Mouse (Mus musculus): ENCODE data around the gene Prmt7.
A peak's percentile ranks its signal among the peaks of the same experiment; 100 is the strongest.

The Prmt7 gene

DNA sequence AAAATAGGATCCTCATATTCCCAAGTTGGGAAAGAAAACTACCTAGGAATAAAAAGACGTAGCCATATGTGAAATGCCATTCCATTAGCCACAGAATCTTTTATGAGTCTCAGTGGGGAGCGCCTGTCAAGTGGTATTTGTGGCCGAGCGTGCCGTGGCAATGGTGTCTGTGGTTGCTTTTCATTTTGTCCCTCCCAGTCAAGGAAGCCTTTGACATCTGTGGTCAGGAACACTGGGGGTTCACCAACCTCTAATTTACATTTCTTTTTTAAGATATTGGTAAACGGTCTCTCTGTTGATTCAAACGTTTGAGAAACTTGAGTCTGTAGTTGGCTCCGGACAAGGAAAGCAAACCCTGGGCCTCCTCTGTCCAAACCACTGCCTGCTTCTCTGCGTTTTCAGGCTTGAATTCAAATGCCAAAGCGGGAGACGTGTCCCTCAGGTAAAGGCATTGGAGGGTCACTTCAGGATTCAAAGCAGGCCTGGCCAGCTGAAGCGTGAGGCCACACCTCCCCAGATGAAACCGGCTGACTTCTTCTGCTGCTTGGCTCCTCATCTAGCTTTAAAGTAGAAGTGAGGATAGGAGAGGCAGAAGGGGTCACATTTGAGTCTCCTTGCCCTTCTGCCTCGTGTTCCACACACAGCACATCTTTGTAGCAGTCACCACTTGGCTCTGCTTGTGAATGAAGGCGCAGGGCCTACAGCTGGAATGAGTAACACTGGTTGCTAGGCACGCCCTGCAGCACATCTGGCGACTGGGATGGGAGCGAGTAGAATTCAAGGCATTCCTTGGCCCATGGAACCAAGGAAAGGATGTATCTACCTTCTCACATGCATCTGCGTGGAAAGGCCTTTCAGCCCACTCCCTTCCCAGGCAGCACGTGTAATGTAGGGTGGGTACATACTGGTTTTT is 82.0 kb downstream of the Prmt7 start:
- DNase-seq: no peak

DNA sequence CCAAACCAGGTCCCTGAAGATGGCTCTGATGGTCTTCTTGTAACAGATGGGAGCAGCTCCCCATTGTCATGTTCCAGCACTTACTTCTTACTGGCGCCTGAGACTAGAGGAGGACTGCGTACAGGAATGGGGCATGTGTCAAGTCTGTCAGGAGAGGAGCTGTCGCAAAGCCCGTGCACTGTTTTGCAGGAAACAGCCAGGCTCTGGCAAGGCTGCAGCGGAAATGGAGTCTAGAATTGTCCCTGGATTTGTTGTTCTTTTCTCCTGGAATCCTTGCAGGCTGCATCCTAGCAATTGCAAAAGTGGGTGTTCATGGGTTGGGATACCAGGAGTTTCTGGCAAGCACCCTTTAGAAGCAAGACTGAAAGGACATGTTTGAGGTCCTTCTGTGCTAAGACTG is 87.5 kb downstream of the Prmt7 start:
- DNase-seq: peak; percentile 32 to 66

DNA sequence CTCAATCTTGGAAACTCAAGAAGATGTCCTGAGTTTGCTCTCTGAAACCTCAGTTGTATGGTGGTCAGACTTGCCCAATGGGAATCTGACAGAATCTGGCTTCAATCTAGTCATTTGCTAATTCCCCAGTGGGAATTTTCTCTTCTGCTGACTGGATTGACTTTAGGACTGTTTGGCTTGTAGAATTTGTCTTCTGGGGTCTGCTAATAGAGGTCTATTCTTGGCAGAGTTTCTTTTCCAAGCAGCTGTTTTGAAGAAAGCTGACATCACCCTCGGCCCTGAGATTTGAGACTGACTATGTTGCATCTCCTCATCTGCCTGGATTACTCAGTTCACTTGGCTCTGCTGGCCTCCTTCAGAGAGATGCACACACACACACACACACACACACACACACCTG is 88.1 kb downstream of the Prmt7 start:
- DNase-seq: no peak

DNA sequence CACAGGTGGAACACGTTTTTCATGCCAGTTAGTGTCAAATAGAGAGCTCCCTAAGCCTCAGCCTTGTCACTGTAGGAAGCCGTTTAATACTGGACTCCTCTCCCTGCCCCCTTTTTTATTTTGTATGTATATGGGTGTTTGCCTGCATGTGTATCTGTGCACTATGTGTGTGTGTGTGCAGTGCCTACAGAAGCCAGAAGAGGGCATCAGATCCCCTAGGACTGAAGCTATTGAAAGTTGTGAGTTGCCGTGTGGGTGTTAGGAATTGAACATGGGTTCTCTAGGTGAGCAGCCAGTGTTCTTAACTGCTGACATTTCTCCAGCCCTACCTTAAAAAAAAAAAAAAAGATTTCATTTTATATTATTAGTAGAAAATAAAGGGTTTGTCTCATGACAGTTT is 89.0 kb downstream of the Prmt7 start:
- DNase-seq: no peak

DNA sequence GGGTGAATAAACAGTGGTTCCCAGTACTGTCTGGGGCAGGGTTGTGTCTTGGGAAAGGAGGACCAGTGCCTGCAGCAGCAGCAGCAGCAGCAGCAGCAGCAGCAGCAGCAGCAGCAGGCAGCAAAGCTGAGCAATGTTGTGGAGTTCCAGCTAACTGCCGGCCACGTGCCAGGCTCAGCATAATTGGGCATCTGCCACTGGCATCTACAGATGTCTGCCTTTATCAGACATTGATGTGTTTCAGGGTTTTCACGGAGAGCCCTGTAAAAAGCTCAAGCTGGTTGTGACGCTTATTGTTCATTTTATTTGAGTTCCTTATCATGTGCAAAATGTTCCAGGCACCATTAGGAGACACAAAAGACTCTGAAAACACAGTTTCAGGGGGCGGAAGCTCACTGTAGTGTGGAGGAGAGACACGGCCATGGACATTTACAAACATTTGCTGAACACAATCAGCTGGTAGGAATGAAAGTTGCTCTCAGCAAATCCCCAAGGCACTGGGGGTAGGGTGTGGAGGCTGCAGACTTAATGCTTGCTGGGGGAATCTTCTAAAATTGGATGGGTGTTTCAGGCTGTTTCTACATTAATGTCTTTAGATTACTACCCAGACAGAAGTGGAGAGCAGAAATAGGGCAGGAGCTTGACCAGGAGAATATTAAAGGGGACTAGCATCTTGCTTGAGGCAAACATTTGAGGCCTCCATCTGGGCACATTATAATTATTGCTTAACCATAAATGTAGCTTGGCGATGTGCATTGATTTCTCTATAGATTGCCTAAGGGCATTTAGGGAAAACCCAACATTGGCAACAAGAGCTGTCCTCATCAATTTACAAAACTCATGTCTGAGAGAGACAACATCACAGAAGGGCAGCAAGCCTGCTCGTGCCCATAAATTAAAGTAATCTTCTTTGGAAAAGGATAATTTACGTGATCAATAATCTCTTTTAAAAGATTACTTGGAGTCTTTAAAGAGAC is 90.3 kb downstream of the Prmt7 start:
- DNase-seq: no peak
